Mouse (Mus musculus): ENCODE data around the gene Ranbp17.

DNA sequence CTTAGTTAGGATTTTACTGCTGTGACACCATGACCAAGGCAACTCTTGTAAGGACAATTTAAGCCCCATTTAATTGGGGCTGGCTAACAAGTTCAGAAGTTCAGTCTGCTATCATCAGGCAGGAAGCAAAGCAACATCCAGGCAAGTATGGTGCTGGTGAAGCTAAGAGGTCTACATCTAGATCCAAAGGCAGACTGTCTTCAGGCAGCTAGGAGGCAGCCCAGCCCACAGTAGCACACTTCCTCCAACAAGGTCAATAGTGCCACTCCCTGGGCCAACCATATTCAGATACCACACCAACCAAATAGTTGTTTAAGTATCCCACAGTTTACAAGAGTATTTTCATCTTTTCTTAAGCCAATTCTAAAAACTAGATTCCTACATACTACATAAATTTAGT is 4.1 kb downstream of the Ranbp17 start:
- no peak for TF ChIP-seq CTCF (IDR thresholded peaks at IDR 0.05; ENCODE audit: borderline replicate concordance, insufficient read depth, low read length)
- TF ChIP-seq POLR2A (IDR thresholded peaks at IDR 0.05; ENCODE audit: low read depth, low read length) = no peak
